Mouse (Mus musculus): ENCODE results near the gene Fgfr2.

DNA sequence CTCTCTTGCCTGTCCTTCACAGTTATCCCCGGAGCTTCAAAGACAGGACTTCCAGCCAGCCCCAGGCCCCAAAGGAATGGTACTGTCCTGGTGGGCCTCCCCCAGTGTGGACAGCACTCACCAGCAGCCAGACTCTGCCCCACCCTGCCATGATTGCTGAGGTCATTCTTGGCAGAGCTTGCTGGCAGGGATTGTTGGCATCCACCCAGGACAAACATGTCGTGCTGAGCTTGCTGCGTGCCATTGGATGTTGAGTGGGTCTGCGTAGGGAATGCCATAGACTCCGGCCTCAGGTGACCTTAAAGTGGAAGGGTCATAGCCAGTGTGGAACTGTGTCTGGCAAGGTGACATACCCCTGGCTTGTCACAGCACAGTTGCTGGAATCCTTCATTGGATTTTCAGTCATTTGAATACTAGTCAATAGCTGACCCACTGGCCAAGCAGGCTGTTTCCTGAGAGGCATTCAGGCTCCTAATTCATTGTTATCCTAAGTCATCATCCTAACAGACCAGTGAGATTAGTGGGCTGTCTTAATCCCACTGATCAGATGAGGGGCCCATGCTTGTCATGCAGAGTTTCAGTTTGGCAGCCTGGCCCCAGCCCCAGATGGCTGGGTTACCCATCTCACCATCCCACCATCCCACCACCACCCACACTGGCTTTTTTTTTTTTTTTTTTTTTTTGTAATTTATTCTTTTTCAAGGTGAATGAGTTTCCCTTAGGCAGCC lies 2145.2 kb downstream of the Fgfr2 start:
- TF ChIP-seq CTCF (IDR thresholded peaks at IDR 0.05; ENCODE audit: borderline replicate concordance, insufficient read depth, low read length) (no peak), POLR2A (IDR thresholded peaks at IDR 0.05; ENCODE audit: low read depth, low read length) (no peak)
